Mouse (Mus musculus) heart, adult 2 months (tissue): ENCODE measurements around the gene Gm42742.

ENCODE experiments used
- EP300 ChIP-seq: fragments of 200-500 bp; IDR thresholded peaks from 2 replicates; pipeline ENCODE4 v1.6.1; 2011; ENCODE audit warnings: low read depth, low read length, control low read depth; ENCODE audit not compliant: insufficient read depth
- POLR2A ChIP-seq: fragments of 200-500 bp; IDR thresholded peaks from 2 replicates; pipeline ENCODE4 v1.6.1; 2011; ENCODE audit warnings: mild to moderate bottlenecking, low read depth, low read length, control low read depth; ENCODE audit not compliant: insufficient read depth

DNA sequence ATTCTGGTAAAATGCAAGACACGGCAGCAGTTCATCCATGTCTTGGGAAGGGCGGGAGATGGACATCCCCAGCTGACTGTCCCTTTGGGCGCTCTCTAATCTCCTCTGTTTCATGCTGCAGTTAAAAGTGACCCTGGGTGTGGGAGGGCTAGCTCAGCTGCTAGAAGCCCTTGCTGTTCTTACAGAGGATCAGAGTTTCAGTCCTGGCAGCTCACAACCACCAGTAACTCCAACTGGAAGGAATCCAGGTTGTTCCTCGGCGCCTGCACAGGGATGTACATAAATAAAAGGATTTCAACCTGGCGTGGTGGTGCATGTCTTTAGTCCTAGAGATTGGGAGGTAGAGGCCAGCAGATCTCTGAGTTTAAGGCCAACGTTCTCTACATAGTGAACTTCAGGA lies 37.8 kb downstream of the Gm42742 start:
- TF ChIP-seq EP300 (no peak), POLR2A (no peak)
